Mouse (Mus musculus) heart, embryonic 11.5 days (tissue): ENCODE measurements around the gene Tcaf3. TPM values are rescaled to one million over a fixed set of nuclear protein-coding genes. Genes with fewer than 3 reads are reported as not detected.

Experiments
- ATAC-seq: fragments of 200-750 bp; cut with Nextera tagmentation; replicated peaks from 2 replicates; pipeline ENCODE4 v1.8.0; 2017; ENCODE audit warnings: moderate library complexity; ENCODE audit not compliant: insufficient number of reproducible peaks, low FRiP score, low TSS enrichment
- H3K27ac ChIP-seq: fragments of 300-500 bp; sonication (generic); 2 replicates; pipeline ENCODE4 v1.5.1; 2014; ENCODE audit warnings: mild to moderate bottlenecking, low read depth, low read length
- H3K27me3 ChIP-seq: fragments of 300-500 bp; sonication (generic); 2 replicates; pipeline ENCODE4 v1.6.1; 2014; ENCODE audit warnings: mild to moderate bottlenecking, low read length, mixed read lengths; ENCODE audit not compliant: control insufficient read depth, insufficient read depth
- H3K36me3 ChIP-seq: fragments of 300-500 bp; sonication (generic); 2 replicates; pipeline ENCODE4 v1.6.1; 2014; ENCODE audit warnings: mild to moderate bottlenecking, low read length, moderate library complexity, mixed read lengths; ENCODE audit not compliant: control insufficient read depth, insufficient read depth
- H3K4me1 ChIP-seq: fragments of 300-500 bp; sonication (generic); 2 replicates; pipeline ENCODE4 v1.6.1; 2014; ENCODE audit warnings: low read length; ENCODE audit not compliant: control insufficient read depth, insufficient read depth
- H3K4me2 ChIP-seq: fragments of 300-500 bp; sonication (generic); 2 replicates; pipeline ENCODE4 v1.6.1; 2014; ENCODE audit warnings: mild to moderate bottlenecking, moderate library complexity
- H3K4me3 ChIP-seq: fragments of 300-500 bp; sonication (generic); 2 replicates; pipeline ENCODE4 v1.5.1; 2014; ENCODE audit warnings: low read depth, low read length
- H3K9ac ChIP-seq: fragments of 300-500 bp; sonication (generic); 2 replicates; pipeline ENCODE4 v1.6.1; 2014; ENCODE audit warnings: mild to moderate bottlenecking, low read depth, low read length, moderate library complexity
- H3K9me3 ChIP-seq: fragments of 300-500 bp; sonication (generic); replicated peaks from 2 replicates; pipeline ENCODE4 v1.6.1; 2016; ENCODE audit warnings: low read length; ENCODE audit not compliant: control insufficient read depth
- WGBS: fragments of 180-500 bp; shearing (Covaris S2); extraction: QIAGEN DNeasy Blood & Tissue Kit; methylation state at CpG from one replicate; pipeline ENCODE4 v1.1.7; 2014; ENCODE audit not compliant: insufficient replicate concordance; 5-methylcytosine and 5-hydroxymethylcytosine counted together
- polyA plus RNA-seq: library from polyadenylated mRNA; unstranded; fragments of >200 nt; fragmentation: Nextera tagmentation; extraction: Ambion mirVana; gene quantifications from 2 replicates; pipeline ENCODE4 v1.2.1, GENCODE M21; 2014

Gene Tcaf3
- polyA plus RNA-seq, result not detected in 2 replicates

- Histone ChIP-seq H3K9me3 (no peaks in the 10 kb centered on the region), H3K4me3 (no peak within 1 kb of the TSS), H3K36me3 (no peaks in the 10 kb centered on the region), H3K4me1 (no peaks in the 10 kb centered on the region), H3K4me2 (no peak within 1 kb of the TSS), H3K9ac (no peak within 1 kb of the TSS), H3K27me3 (no peaks in the 10 kb centered on the region), H3K27ac (no peak within 1 kb of the TSS)
- 76% methylated on average over 4 of the region's 4 CpGs for WGBS
- no peak for ATAC-seq
Measured at GRCm38 (mm10) chr6:42597592-42597991, at the start of gene Tcaf3. TSS of gene Tcaf3 (minus strand) at chr6:42597692.

DNA sequence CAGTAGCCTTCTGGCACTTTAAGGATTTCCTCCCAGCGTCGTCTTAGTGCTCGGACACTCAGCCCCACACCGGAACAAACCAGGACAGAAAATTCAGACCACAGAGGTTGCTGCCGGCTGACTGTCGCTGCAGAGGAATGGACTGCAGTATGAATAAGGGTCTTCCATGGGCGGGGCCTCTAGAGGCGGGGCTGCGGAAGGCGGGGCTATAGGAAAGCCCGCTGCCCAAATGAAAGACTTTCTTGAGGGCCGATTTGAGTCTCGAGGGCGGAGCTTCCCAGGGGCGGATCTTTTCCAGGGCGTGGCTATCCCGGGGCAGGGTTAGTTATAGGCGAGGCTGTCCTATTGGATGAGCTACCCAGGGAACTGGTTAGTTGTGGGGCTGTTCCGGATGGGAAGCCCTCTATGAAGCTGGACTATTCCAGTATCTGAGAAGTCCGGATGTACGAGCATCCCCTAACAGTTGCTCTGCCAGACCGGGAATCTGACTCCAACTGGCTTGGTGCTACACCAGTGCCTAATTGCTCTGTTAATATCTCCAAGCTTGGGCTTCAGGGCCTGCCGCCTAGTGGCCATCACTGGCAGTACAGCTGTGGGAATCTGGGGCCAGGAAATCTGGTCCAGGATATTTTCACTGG, 47.5 kb upstream of the Tcaf3 start, which contains the start of gene Tcaf2:
Gene Tcaf2, minus strand, starts transcription at position 343 of the 638 bp plus-strand sequence.
- H3K9me3 ChIP-seq, result no peaks in the 10 kb centered on the region
- no peaks in the 10 kb centered on the region for H3K36me3 ChIP-seq
- peak within 1 kb of the TSS; percentile 67 for H3K4me2 ChIP-seq
- H3K4me3 ChIP-seq, result peak within 1 kb of the TSS; percentile 48
- no peaks in the 10 kb centered on the region for H3K4me1 ChIP-seq
- H3K27ac ChIP-seq, result no peak within 1 kb of the TSS
- no peaks in the 10 kb centered on the region for H3K27me3 ChIP-seq
- peak; percentile 97 for ATAC-seq
- WGBS, result under 1% methylated on average over 23 of the region's 23 CpGs
- peak within 1 kb of the TSS; percentile 54; the same call in 1 of the 2 replicates for H3K9ac ChIP-seq

- H3K4me3 ChIP-seq, result no peak overlapping the region
- H3K36me3 ChIP-seq, result no peaks in the 10 kb centered on the region
- no peak overlapping the region for H3K4me2 ChIP-seq
- 59% methylated on average over 5 of the region's 5 CpGs for WGBS
- H3K9ac ChIP-seq, result no peak overlapping the region
- H3K27me3 ChIP-seq, result no peaks in the 10 kb centered on the region
- no peak for ATAC-seq
- H3K27ac ChIP-seq, result no peak overlapping the region
- no peaks in the 10 kb centered on the region for H3K4me1 ChIP-seq
- no peaks in the 10 kb centered on the region for H3K9me3 ChIP-seq
Measured at GRCm38 (mm10) chr6:42634393-42634792, 36.9 kb upstream of the Tcaf3 start.

GRCm38 (mm10) chr6:42631395-42631794, 33.9 kb upstream of the Tcaf3 start:
- Histone ChIP-seq H3K4me1 (no peaks in the 10 kb centered on the region), H3K4me3 (no peak overlapping the region), H3K27me3 (no peaks in the 10 kb centered on the region), H3K9me3 (no peaks in the 10 kb centered on the region), H3K9ac (no peak overlapping the region), H3K27ac (no peak overlapping the region), H3K4me2 (no peak overlapping the region), H3K36me3 (no peaks in the 10 kb centered on the region)
- no peak for ATAC-seq
- WGBS, result 71% methylated on average over 4 of the region's 4 CpGs

DNA sequence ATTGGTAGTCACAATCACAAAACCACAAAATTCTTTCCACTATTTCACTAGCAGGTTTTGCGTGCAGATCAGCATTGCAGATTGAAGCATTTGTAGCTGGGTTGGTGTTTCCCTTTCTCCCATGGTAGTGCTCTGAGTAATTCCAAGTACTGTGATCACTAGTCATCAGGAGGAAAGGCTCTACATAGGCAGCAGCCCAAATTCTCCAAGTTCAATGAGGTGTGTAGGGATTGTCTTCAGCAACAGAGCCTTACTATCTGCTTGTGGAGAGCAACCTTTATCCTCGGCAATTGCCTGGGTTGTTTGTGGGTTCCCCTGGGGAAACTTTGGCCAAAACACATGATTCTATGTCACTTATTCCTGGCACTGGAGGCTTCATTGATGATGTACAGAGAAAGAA, 19.4 kb upstream of the Tcaf3 start:
- H3K27me3 ChIP-seq, result no peaks in the 10 kb centered on the region
- no peak overlapping the region for H3K4me2 ChIP-seq
- no peaks in the 10 kb centered on the region for H3K9me3 ChIP-seq
- WGBS, result 81% methylated on average over 2 of the region's 2 CpGs
- no peak for ATAC-seq
- H3K36me3 ChIP-seq, result no peaks in the 10 kb centered on the region
- no peak overlapping the region for H3K4me3 ChIP-seq
- H3K4me1 ChIP-seq, result no peaks in the 10 kb centered on the region
- no peak overlapping the region for H3K9ac ChIP-seq
- H3K27ac ChIP-seq, result no peak overlapping the region

DNA sequence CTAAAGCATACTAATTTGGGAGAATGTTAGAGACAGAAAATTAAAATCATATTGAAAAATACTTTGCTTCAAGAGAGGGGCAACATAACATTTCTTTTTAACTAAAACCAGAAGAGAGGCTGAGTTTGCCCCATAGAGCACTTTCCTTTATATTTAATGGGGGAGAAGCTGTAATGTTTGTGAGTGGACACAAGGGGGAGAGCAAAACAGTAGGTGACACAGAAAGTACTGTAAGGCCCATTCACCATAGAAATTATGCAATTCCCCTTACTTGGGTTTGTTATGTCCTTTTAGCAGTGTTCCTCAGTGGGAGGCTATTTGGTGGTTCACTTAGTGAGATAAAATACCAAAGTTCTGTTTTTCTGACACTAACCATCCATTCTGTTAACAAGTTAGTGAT, 14.7 kb upstream of the Tcaf3 start:
- H3K4me2 ChIP-seq, result no peak overlapping the region
- ATAC-seq, result no peak
- no peak overlapping the region for H3K27ac ChIP-seq
- no peaks in the 10 kb centered on the region for H3K27me3 ChIP-seq
- H3K4me3 ChIP-seq, result no peak overlapping the region
- H3K36me3 ChIP-seq, result no peaks in the 10 kb centered on the region
- no peaks in the 10 kb centered on the region; the same call in 1 of the 2 replicates for H3K4me1 ChIP-seq
- no peak overlapping the region for H3K9ac ChIP-seq
- no peaks in the 10 kb centered on the region; the same call in 1 of the 2 replicates for H3K9me3 ChIP-seq

- 48% methylated on average over 4 of the region's 4 CpGs for WGBS
- no peaks in the 10 kb centered on the region for H3K27me3 ChIP-seq
Measured at GRCm38 (mm10) chr6:42610954-42611522, 13.5 kb upstream of the Tcaf3 start.

GRCm38 (mm10) chr6:42593138-42593882, 4.2 kb downstream of the Tcaf3 start:
- Histone ChIP-seq H3K4me1 (no peaks in the 10 kb centered on the region), H3K4me2 (no peak overlapping the region), H3K4me3 (no peak overlapping the region), H3K27ac (no peak overlapping the region), H3K9ac (no peak overlapping the region), H3K9me3 (no peaks in the 10 kb centered on the region), H3K27me3 (no peaks in the 10 kb centered on the region), H3K36me3 (no peaks in the 10 kb centered on the region)
- 69% methylated on average over 17 of the region's 17 CpGs for WGBS
- ATAC-seq, result no peak

More at GRCm38 (mm10) chr6:42610954-42611522, 13.5 kb upstream of the Tcaf3 start:
- no peak overlapping the region for H3K4me3 ChIP-seq
- H3K27ac ChIP-seq, result no peak overlapping the region
- ATAC-seq, result no peak
- H3K36me3 ChIP-seq, result no peaks in the 10 kb centered on the region
- no peaks in the 10 kb centered on the region; the same call in 1 of the 2 replicates for H3K4me1 ChIP-seq
- H3K9me3 ChIP-seq, result no peaks in the 10 kb centered on the region; the same call in 1 of the 2 replicates
- no peak overlapping the region for H3K4me2 ChIP-seq
- H3K9ac ChIP-seq, result no peak overlapping the region
